Mouse (Mus musculus): ENCODE results near the gene Chst5. TPM values are rescaled to one million over a fixed set of nuclear protein-coding genes. Genes with fewer than 3 reads are reported as not detected.

Chst5 gene
- polyA plus RNA-seq (2017; shearing (Covaris generic)): not detected

GRCm38 (mm10) chr8:111909621-111910450, at the start of gene Chst5:
Gene Chst5, minus strand, starts transcription at chr8:111910447.

GRCm38 (mm10) chr8:111940171-111941100, 30.2 kb upstream of the Chst5 start, which contains the start of gene Gabarapl2:
Gene Gabarapl2, plus strand, starts transcription at chr8:111940703.

GRCm38 (mm10) chr8:111933348-111934076, 23.3 kb upstream of the Chst5 start, which contains the start of gene Tmem231:
Gene Tmem231, minus strand, starts transcription at chr8:111933881.

DNA sequence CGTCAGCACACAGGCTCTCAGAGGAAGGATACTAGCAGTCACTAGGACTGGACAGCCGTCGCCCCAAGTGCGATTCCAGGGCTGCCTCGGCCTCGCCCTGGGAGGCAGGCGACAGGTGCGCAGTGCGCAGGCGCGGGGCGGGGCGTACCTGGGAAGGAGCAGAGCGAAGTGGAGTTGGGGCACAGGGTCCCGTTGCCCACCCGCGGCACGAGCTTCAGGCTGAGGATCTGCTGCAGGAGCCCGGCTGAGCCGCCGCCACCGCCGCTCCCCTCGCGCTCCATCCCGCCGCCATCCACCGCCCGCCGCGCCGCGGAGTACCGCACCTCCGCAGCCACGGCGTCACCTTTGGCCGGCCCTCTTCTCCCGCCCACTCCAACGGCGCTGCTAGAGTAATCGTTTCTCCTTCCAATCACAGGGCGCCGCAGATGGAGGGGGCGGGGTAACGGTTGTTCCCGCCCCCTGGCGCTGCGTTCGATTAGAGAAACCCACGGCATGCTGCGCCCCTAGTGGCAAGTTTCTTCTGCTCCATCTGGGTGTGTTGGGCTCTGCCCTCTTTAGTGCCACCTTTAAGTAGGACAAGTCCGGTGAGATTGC, 33.8 kb downstream of the Chst5 start, which contains the start of gene Tmem170:
Gene Tmem170, minus strand, starts transcription at position 396 of the 594 bp plus-strand sequence.

GRCm38 (mm10) chr8:111853861-111854501, 56.3 kb downstream of the Chst5 start, which contains the start of gene Cfdp1:
Gene Cfdp1, minus strand, starts transcription at chr8:111854291.

Other genes with a start within 250 kb of the Chst5 start
- gene Ctrb1, start 219.4 kb downstream of the Chst5 start, polyA plus RNA-seq (2017; shearing (Covaris generic)): not detected
- gene Bcar1, start 166.6 kb downstream of the Chst5 start, polyA plus RNA-seq (2017; shearing (Covaris generic)): 0.39 TPM
- 111 TPM for gene Cfdp1, start 56.2 kb downstream of the Chst5 start, polyA plus RNA-seq (2017; shearing (Covaris generic))
- gene Tmem170, start 33.7 kb downstream of the Chst5 start, polyA plus RNA-seq (2017; shearing (Covaris generic)): 1.4 TPM
- 3.5 TPM for gene Tmem231, start 23.4 kb upstream of the Chst5 start, polyA plus RNA-seq (2017; shearing (Covaris generic))
- gene Gabarapl2, start 30.3 kb upstream of the Chst5 start, polyA plus RNA-seq (2017; shearing (Covaris generic)): 328 TPM
- gene Adat1, start 81.9 kb upstream of the Chst5 start, polyA plus RNA-seq (2017; shearing (Covaris generic)): 10.1 TPM
- 117 TPM for gene Kars, start 100.9 kb upstream of the Chst5 start, polyA plus RNA-seq (2017; shearing (Covaris generic))
- gene Terf2ip, start 101.0 kb upstream of the Chst5 start, polyA plus RNA-seq (2017; shearing (Covaris generic)): 32.8 TPM
- gene Gm6793, start 104.6 kb upstream of the Chst5 start, polyA plus RNA-seq (2017; shearing (Covaris generic)): 1.7 TPM